Mouse (Mus musculus): Measurements from ENCODE around the gene Filip1l.

Filip1l gene

GRCm38 (mm10) chr16:57437523-57438287 is 84.8 kb downstream of the Filip1l start:
- peak; percentile 41 for DNase-seq (ENCODE audit: low read depth)

GRCm38 (mm10) chr16:57438288-57438685 is 85.4 kb downstream of the Filip1l start:
- no peak for DNase-seq (ENCODE audit: low read depth)

- no peak for DNase-seq (ENCODE audit: low read depth)
Observed at GRCm38 (mm10) chr16:57439206-57439605, 86.3 kb downstream of the Filip1l start.

- peak; percentile 84 for DNase-seq (ENCODE audit: low read depth)
Observed at GRCm38 (mm10) chr16:57440706-57441437, 88.0 kb downstream of the Filip1l start.

- DNase-seq (ENCODE audit: low read depth) = no peak
Observed at GRCm38 (mm10) chr16:57445096-57446094, 92.5 kb downstream of the Filip1l start.

GRCm38 (mm10) chr16:57453009-57453408 is 100.1 kb downstream of the Filip1l start:
- peak; percentile 28 for DNase-seq (ENCODE audit: low read depth)

GRCm38 (mm10) chr16:57454106-57454763 is 101.3 kb downstream of the Filip1l start:
- DNase-seq (ENCODE audit: low read depth) = no peak

GRCm38 (mm10) chr16:57455573-57455972 is 102.7 kb downstream of the Filip1l start:
- no peak for DNase-seq (ENCODE audit: low read depth)

GRCm38 (mm10) chr16:57456003-57456402 is 103.1 kb downstream of the Filip1l start:
- DNase-seq (ENCODE audit: low read depth) = no peak

GRCm38 (mm10) chr16:57465386-57465913 is 112.6 kb downstream of the Filip1l start:
- DNase-seq (ENCODE audit: low read depth) = peak; percentile 30

GRCm38 (mm10) chr16:57469301-57469700 is 116.4 kb downstream of the Filip1l start:
- peak; percentile 59 for DNase-seq (ENCODE audit: low read depth)

GRCm38 (mm10) chr16:57469869-57470268 is 117.0 kb downstream of the Filip1l start:
- no peak for DNase-seq (ENCODE audit: low read depth)

GRCm38 (mm10) chr16:57470286-57470830 is 117.5 kb downstream of the Filip1l start:
- DNase-seq (ENCODE audit: low read depth) = no peak

- peak; percentile 81 for DNase-seq (ENCODE audit: low read depth)
Observed at GRCm38 (mm10) chr16:57471071-57471470, 118.2 kb downstream of the Filip1l start.

- DNase-seq (ENCODE audit: low read depth) = no peak
Observed at GRCm38 (mm10) chr16:57473415-57474085, 120.7 kb downstream of the Filip1l start.

GRCm38 (mm10) chr16:57478451-57478850 is 125.6 kb downstream of the Filip1l start:
- DNase-seq (ENCODE audit: low read depth) = no peak

GRCm38 (mm10) chr16:57479776-57480175 is 126.9 kb downstream of the Filip1l start:
- peak; percentile 50 for DNase-seq (ENCODE audit: low read depth)

- DNase-seq (ENCODE audit: low read depth) = no peak
Observed at GRCm38 (mm10) chr16:57482264-57482663, 129.4 kb downstream of the Filip1l start.

GRCm38 (mm10) chr16:57482911-57483310 is 130.0 kb downstream of the Filip1l start:
- DNase-seq (ENCODE audit: low read depth) = no peak

GRCm38 (mm10) chr16:57483503-57483902 is 130.6 kb downstream of the Filip1l start:
- DNase-seq (ENCODE audit: low read depth) = no peak

All from 416B (cell line).